In the genomic region with DNA sequence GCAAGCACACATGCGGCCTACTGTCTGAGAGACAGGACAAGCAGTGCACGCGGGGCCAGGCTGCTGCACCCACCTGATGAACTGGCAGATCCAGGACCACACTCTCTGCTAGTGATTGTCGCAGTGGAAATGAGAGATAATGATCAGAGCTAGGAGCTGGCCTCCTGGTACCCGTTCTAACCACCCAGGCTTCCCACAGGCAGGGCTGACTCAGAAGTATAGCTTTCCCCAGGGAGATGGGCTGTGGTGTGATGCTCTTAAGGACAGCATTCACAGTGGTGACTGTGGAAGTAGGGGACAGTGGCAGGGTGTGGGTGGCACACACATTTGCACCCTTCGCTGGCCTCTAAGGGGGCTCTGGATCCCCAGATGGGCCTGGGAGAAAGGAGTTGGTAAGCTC, we compare ENCODE assay signal across 18 mouse cellular contexts.
"Had no signal": no experiment of that assay in that cellular context is flagged by ENCODE, and none has a peak within 500 bp of the region (broad histone marks: within the 10 kb centered on the region; RNA-seq: fewer than 3 reads in every experiment).

No protein-coding gene starts in this region.

- H3K27ac ChIP-seq: kidney, postnatal 0 days; layer of hippocampus, adult 2 months; liver, embryonic 13.5 days; midbrain, embryonic 13.5 days; neural tube, embryonic 12.5 days; neural tube, embryonic 15.5 days; stomach, postnatal 0 days had no signal

- DNase-seq: kidney, postnatal 25 days; layer of hippocampus, adult 9-11 months; liver, embryonic 13.5 days; lung, adult 2 months; lung, postnatal 14 days; lung, postnatal 4 days; right cerebral cortex, adult 18-20 months; right cerebral cortex, postnatal 14 days; right cerebral cortex, postnatal 4 days; thymus, adult 2 months; thymus, postnatal 14 days; thymus, postnatal 4 days had no signal

- H3K27me3 ChIP-seq: liver, embryonic 13.5 days; neural tube, embryonic 12.5 days had no signal

- H3K9me3 ChIP-seq: liver, embryonic 13.5 days; midbrain, embryonic 13.5 days; neural tube, embryonic 12.5 days; neural tube, embryonic 15.5 days had no signal

- H3K4me2 ChIP-seq: liver, embryonic 13.5 days; midbrain, embryonic 13.5 days; neural tube, embryonic 12.5 days; neural tube, embryonic 15.5 days had no signal

- H3K9ac ChIP-seq: liver, embryonic 13.5 days; midbrain, embryonic 13.5 days; neural tube, embryonic 12.5 days; neural tube, embryonic 15.5 days had no signal

- H3K36me3 ChIP-seq: liver, embryonic 13.5 days; midbrain, embryonic 13.5 days; neural tube, embryonic 12.5 days; neural tube, embryonic 15.5 days had no signal

- H3K4me3 ChIP-seq: layer of hippocampus, adult 2 months; liver, embryonic 13.5 days; midbrain, embryonic 13.5 days; neural tube, embryonic 12.5 days; neural tube, embryonic 15.5 days had no signal

- ATAC-seq: midbrain, embryonic 13.5 days had no signal
